Comparison of ENCODE assay signal across 9 mouse cellular contexts in genomic region chrX:99358051-99358617, GRCm38 (mm10).
DNase-seq lines count a peak whose midpoint lies in the region; ATAC-seq and TF ChIP-seq lines count a peak whose summit lies in the region.
"Had no signal": no experiment of that assay in that cellular context is flagged by ENCODE, and none has a peak within 500 bp of the region (broad histone marks: within the 10 kb centered on the region; RNA-seq: fewer than 3 reads in every experiment).

No protein-coding gene starts in this region.

- H3K27me3 ChIP-seq in liver, embryonic 11.5 days (replicated peaks; ENCODE audit: control insufficient read depth, insufficient read depth, low read length): peaks cover 47% of the 10 kb centered on the region
- 0 out of 2 replicates have a peak, but pooled peaks cover 5% of the 10 kb centered on the region for H3K27me3 ChIP-seq in liver, postnatal 0 days (ENCODE audit: insufficient read depth, low read length)
- peaks cover 6% of the 10 kb centered on the region; the same call in 1 of the 2 replicates for H3K27me3 ChIP-seq in embryonic facial prominence, embryonic 11.5 days (ENCODE audit: control insufficient read depth, insufficient read depth, low read length)
- peaks cover 45% of the 10 kb centered on the region for H3K27me3 ChIP-seq in hindbrain, embryonic 14.5 days (ENCODE audit: control insufficient read depth, insufficient read depth, low read length)
- H3K27me3 ChIP-seq in neural tube, embryonic 13.5 days: peaks cover 80% of the 10 kb centered on the region

- no peak overlapping the region for H3K9ac ChIP-seq in liver, embryonic 11.5 days (ENCODE audit: low read depth, low read length)
- H3K9ac ChIP-seq in liver, postnatal 0 days (replicated peaks): no peak overlapping the region
- no peak overlapping the region for H3K9ac ChIP-seq in embryonic facial prominence, embryonic 11.5 days (replicated peaks; ENCODE audit: low read length)
- H3K9ac ChIP-seq in hindbrain, embryonic 14.5 days: no peak overlapping the region
- no peak overlapping the region for H3K9ac ChIP-seq in neural tube, embryonic 13.5 days

- no peaks in the 10 kb centered on the region for H3K36me3 ChIP-seq in liver, embryonic 11.5 days (ENCODE audit: control insufficient read depth, insufficient read depth, low read length)
- H3K36me3 ChIP-seq in liver, postnatal 0 days (replicated peaks; ENCODE audit: insufficient read depth, low read length): no peaks in the 10 kb centered on the region
- no peaks in the 10 kb centered on the region for H3K36me3 ChIP-seq in embryonic facial prominence, embryonic 11.5 days (replicated peaks; ENCODE audit: control insufficient read depth, insufficient read depth, low read depth, low read length)
- H3K36me3 ChIP-seq in hindbrain, embryonic 14.5 days (replicated peaks; ENCODE audit: control insufficient read depth, insufficient read depth): no peaks in the 10 kb centered on the region
- no peaks in the 10 kb centered on the region for H3K36me3 ChIP-seq in neural tube, embryonic 13.5 days
- H3K36me3 ChIP-seq: G1E had no signal

- H3K4me3 ChIP-seq in liver, embryonic 11.5 days (ENCODE audit: low read depth, low read length): no peak overlapping the region
- no peak overlapping the region for H3K4me3 ChIP-seq in liver, postnatal 0 days (ENCODE audit: low read depth, low read length)
- no peak overlapping the region for H3K4me3 ChIP-seq in embryonic facial prominence, embryonic 11.5 days (ENCODE audit: low read depth, low read length)
- H3K4me3 ChIP-seq in hindbrain, embryonic 14.5 days (replicated peaks; ENCODE audit: low read length): no peak overlapping the region
- no peak overlapping the region for H3K4me3 ChIP-seq in neural tube, embryonic 13.5 days

- TF ChIP-seq EP300 in liver, postnatal 0 days (IDR thresholded peaks at IDR 0.05; ENCODE audit: low read depth): no peak

- H3K27ac ChIP-seq in liver, embryonic 11.5 days (ENCODE audit: low read depth, low read length): no peak overlapping the region
- H3K27ac ChIP-seq in liver, postnatal 0 days (ENCODE audit: low read depth): no peak overlapping the region
- H3K27ac ChIP-seq in embryonic facial prominence, embryonic 11.5 days (replicated peaks; ENCODE audit: low read depth, low read length): no peak overlapping the region
- H3K27ac ChIP-seq in hindbrain, embryonic 14.5 days: no peak overlapping the region
- H3K27ac ChIP-seq in neural tube, embryonic 13.5 days (replicated peaks): no peak overlapping the region

- H3K4me2 ChIP-seq in liver, embryonic 11.5 days: no peak overlapping the region
- H3K4me2 ChIP-seq in liver, postnatal 0 days (ENCODE audit: low read depth, low read length): no peak overlapping the region
- H3K4me2 ChIP-seq in embryonic facial prominence, embryonic 11.5 days (ENCODE audit: low read depth, low read length): no peak overlapping the region
- no peak overlapping the region for H3K4me2 ChIP-seq in hindbrain, embryonic 14.5 days (replicated peaks)
- H3K4me2 ChIP-seq in neural tube, embryonic 13.5 days: no peak overlapping the region

- no peak for TF ChIP-seq CTCF in liver, postnatal 0 days (IDR thresholded peaks at IDR 0.05; ENCODE audit: low read depth)

- no peak for DNase-seq in liver, embryonic 11.5 days (ENCODE audit: low spot score)
- DNase-seq in liver, postnatal 0 days: no peak
- peak; percentile 14 for DNase-seq in embryonic facial prominence, embryonic 11.5 days (ENCODE audit: low spot score)
- no peak for DNase-seq in hindbrain, embryonic 14.5 days (ENCODE audit: low spot score)
- DNase-seq in urinary bladder, postnatal 10 days (ENCODE audit: low spot score): no peak
- no peak for DNase-seq in ovary, adult 18-20 months (ENCODE audit: low spot score)

- peaks cover 6% of the 10 kb centered on the region for H3K4me1 ChIP-seq in liver, embryonic 11.5 days (replicated peaks; ENCODE audit: control insufficient read depth, insufficient read depth, low read length)
- H3K4me1 ChIP-seq in liver, postnatal 0 days (ENCODE audit: insufficient read depth): no peaks in the 10 kb centered on the region
- no peaks in the 10 kb centered on the region for H3K4me1 ChIP-seq in embryonic facial prominence, embryonic 11.5 days (ENCODE audit: control insufficient read depth, insufficient read depth, low read length)
- H3K4me1 ChIP-seq in hindbrain, embryonic 14.5 days (replicated peaks; ENCODE audit: control insufficient read depth, insufficient read depth, low read length): no peaks in the 10 kb centered on the region; the same call in 1 of the 2 replicates
- peaks cover 14% of the 10 kb centered on the region for H3K4me1 ChIP-seq in neural tube, embryonic 13.5 days (replicated peaks)

- H3K9me3 ChIP-seq in liver, embryonic 11.5 days (ENCODE audit: control insufficient read depth, low read length): no peaks in the 10 kb centered on the region
- H3K9me3 ChIP-seq in liver, postnatal 0 days (ENCODE audit: low read length): no peaks in the 10 kb centered on the region
- H3K9me3 ChIP-seq in embryonic facial prominence, embryonic 11.5 days (replicated peaks; ENCODE audit: control insufficient read depth, low read length): no peaks in the 10 kb centered on the region
- H3K9me3 ChIP-seq in hindbrain, embryonic 14.5 days (ENCODE audit: control insufficient read depth, low read length): no peaks in the 10 kb centered on the region
- H3K9me3 ChIP-seq in neural tube, embryonic 13.5 days: no peaks in the 10 kb centered on the region
- H3K9me3 ChIP-seq: G1E had no signal

- ATAC-seq in liver, embryonic 11.5 days (replicated peaks; ENCODE audit: low FRiP score): 0 out of 2 replicates have a peak, but pooled peaks have one; percentile 31
- ATAC-seq in liver, postnatal 0 days: no peak
- ATAC-seq in embryonic facial prominence, embryonic 11.5 days (replicated peaks; ENCODE audit: insufficient number of reproducible peaks, low FRiP score, low TSS enrichment, low read depth): peak; percentile 85
- peak; percentile 24; the same call in 1 of the 2 replicates for ATAC-seq in hindbrain, embryonic 14.5 days (ENCODE audit: low FRiP score)
- ATAC-seq in neural tube, embryonic 13.5 days (ENCODE audit: low read depth): peak; percentile 23; the same call in 1 of the 2 replicates
- no peak for ATAC-seq in CD4-positive, CD25-positive, alpha-beta regulatory T cell, adult 4 months

- 35% methylated on average over 13 of the region's 13 CpGs for WGBS in liver, embryonic 11.5 days
- WGBS in liver, postnatal 0 days (ENCODE audit: insufficient replicate concordance): 47% methylated on average over 12 of the region's 13 CpGs
- 17% methylated on average over 13 of the region's 13 CpGs for WGBS in embryonic facial prominence, embryonic 11.5 days
- 38% methylated on average over 13 of the region's 13 CpGs for WGBS in hindbrain, embryonic 14.5 days
- WGBS in neural tube, embryonic 13.5 days: 32% methylated on average over 13 of the region's 13 CpGs

Comparison
In these comparisons a context has a peak if more than half of its experiments do, and no peak if none do; other contexts are left out.
1. ATAC-seq: peak in liver, embryonic 11.5 days (single experiment), embryonic facial prominence, embryonic 11.5 days (single experiment), hindbrain, embryonic 14.5 days (single experiment) and neural tube, embryonic 13.5 days (single experiment); none in liver, postnatal 0 days (single experiment) and CD4-positive, CD25-positive, alpha-beta regulatory T cell, adult 4 months (single experiment).